Mouse (Mus musculus) megakaryocyte, embryonic 14.5 days (primary cell): ENCODE results near the gene L3mbtl2.

Experiments used
- FLI1 ChIP-seq: IDR thresholded peaks from 2 replicates; pipeline ENCODE4 v1.6.1; 2012; ENCODE audit warnings: low read length, inconsistent platforms, mixed read lengths
- GATA1 ChIP-seq: IDR thresholded peaks from 3 replicates; pipeline ENCODE4 v1.6.1; 2012; ENCODE audit warnings: mixed read lengths, low read length, inconsistent platforms, borderline replicate concordance

- TF ChIP-seq GATA1 = no peak
- no peak for TF ChIP-seq FLI1
Measured at GRCm38 (mm10) chr15:81670231-81670640, 6.5 kb downstream of the L3mbtl2 start.
